Mouse (Mus musculus): ENCODE measurements around the gene Atxn1. TPM values are rescaled to one million over a fixed set of nuclear protein-coding genes. Genes with fewer than 3 reads are reported as not detected.

Atxn1 gene
- total RNA-seq, 1 experiment from 2014 or later: 19.8 TPM

DNA sequence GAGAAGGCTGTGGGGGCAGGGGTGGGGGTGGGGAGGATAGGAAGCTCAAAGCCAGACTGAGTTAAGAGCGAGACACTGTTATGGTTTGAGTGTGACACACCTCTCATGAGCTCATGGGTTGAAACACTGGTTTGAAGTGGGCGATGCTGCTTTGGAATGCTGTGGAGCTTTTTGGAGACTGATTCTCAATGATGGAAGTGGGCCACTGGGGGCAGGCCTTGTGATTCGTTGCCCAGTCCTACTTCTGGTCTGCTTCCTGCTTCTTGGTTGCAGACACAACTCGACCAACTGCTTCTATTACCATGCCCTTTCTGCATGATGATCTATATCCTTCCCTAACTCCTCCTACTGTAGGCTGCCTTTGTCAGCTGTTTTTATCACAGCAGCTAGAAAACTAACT is 216.1 kb downstream of the Atxn1 start:
- ATAC-seq (replicated peaks in 1 of 2; ENCODE audit: insufficient read depth in 1 of 2, low FRiP score in 2 of 2, low TSS enrichment in 1 of 2, low read depth in 1 of 2, poor library complexity in 2 of 2, severe bottlenecking in 2 of 2): no peak

GRCm38 (mm10) chr13:45745851-45746773 is 218.7 kb downstream of the Atxn1 start:
- no peak for ATAC-seq (replicated peaks in 1 of 2; ENCODE audit: insufficient read depth in 1 of 2, low FRiP score in 2 of 2, low TSS enrichment in 1 of 2, low read depth in 1 of 2, poor library complexity in 2 of 2, severe bottlenecking in 2 of 2)

GRCm38 (mm10) chr13:45744803-45745432 is 219.9 kb downstream of the Atxn1 start:
- no peak for ATAC-seq (replicated peaks in 1 of 2; ENCODE audit: insufficient read depth in 1 of 2, low FRiP score in 2 of 2, low TSS enrichment in 1 of 2, low read depth in 1 of 2, poor library complexity in 2 of 2, severe bottlenecking in 2 of 2)

GRCm38 (mm10) chr13:45743848-45744247 is 221.0 kb downstream of the Atxn1 start:
- ATAC-seq (replicated peaks in 1 of 2; ENCODE audit: insufficient read depth in 1 of 2, low FRiP score in 2 of 2, low TSS enrichment in 1 of 2, low read depth in 1 of 2, poor library complexity in 2 of 2, severe bottlenecking in 2 of 2): no peak

DNA sequence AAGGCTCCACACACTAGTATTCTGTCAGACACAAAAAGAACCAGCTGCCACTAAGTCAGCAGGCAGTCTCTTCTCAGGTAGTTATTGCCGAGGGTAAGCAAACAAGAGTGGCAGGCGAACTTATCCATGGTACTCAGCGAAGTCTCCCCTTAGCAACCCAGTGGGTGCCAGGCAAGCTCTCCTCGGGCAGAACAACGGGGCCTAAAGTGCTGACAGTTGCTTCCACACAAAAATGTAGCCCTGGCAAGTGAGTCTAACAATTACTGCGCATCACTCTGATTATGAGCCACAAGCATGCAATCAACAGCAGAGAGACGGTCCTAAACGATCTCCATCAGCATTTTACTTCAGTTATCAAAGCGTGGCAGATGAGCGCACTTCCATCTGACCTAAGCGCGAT is 224.4 kb downstream of the Atxn1 start:
- ATAC-seq (replicated peaks in 1 of 2; ENCODE audit: insufficient read depth in 1 of 2, low FRiP score in 2 of 2, low TSS enrichment in 1 of 2, low read depth in 1 of 2, poor library complexity in 2 of 2, severe bottlenecking in 2 of 2): no peak

- no peak for ATAC-seq (replicated peaks in 1 of 2; ENCODE audit: insufficient read depth in 1 of 2, low FRiP score in 2 of 2, low TSS enrichment in 1 of 2, low read depth in 1 of 2, poor library complexity in 2 of 2, severe bottlenecking in 2 of 2)
Observed at GRCm38 (mm10) chr13:45736241-45736640, 228.6 kb downstream of the Atxn1 start.

DNA sequence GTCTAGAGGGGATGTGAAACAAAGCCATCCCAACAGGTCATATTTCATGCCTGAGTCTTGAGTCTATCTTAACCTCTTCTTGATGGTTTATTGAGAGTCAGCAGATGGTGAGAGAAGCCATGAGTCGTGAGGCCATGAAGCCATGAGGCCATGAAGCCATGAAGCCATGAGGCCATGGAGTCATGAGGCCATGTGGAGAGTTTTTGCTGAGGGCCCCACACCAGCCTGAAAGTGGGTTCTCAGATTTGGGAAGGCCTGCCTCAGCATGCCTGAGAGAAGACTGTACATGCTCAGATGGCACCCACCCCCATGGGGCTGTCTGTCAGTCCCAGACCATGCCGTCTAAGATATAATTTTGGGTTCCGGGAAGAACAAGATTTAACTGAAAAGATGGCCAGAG is 229.0 kb downstream of the Atxn1 start:
- no peak for ATAC-seq (replicated peaks in 1 of 2; ENCODE audit: insufficient read depth in 1 of 2, low FRiP score in 2 of 2, low TSS enrichment in 1 of 2, low read depth in 1 of 2, poor library complexity in 2 of 2, severe bottlenecking in 2 of 2)

GRCm38 (mm10) chr13:45734531-45734930 is 230.3 kb downstream of the Atxn1 start:
- ATAC-seq (replicated peaks in 1 of 2; ENCODE audit: insufficient read depth in 1 of 2, low FRiP score in 2 of 2, low TSS enrichment in 1 of 2, low read depth in 1 of 2, poor library complexity in 2 of 2, severe bottlenecking in 2 of 2): no peak

- no peak for ATAC-seq (replicated peaks in 1 of 2; ENCODE audit: insufficient read depth in 1 of 2, low FRiP score in 2 of 2, low TSS enrichment in 1 of 2, low read depth in 1 of 2, poor library complexity in 2 of 2, severe bottlenecking in 2 of 2)
Observed at GRCm38 (mm10) chr13:45732590-45732989, 232.2 kb downstream of the Atxn1 start.

DNA sequence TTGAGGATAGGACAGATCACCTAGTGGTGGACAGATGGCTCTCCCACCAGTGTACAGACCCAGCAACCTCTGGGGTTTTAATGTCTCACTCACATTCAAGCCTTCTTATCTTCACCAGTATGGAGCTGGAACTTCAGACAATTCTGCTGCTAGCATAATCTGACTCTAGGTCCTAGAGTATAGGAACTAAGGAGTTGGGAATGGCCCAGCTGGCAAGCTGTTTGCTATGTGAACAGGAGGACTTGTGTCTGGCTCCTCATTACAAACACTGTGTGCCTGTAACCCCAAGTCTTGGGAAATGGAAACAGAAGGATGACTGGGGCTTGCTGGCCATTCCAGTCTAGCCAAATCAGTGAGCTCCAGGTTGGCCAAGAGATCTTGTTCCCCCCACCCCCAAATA is 237.9 kb downstream of the Atxn1 start:
- no peak for ATAC-seq (replicated peaks in 1 of 2; ENCODE audit: insufficient read depth in 1 of 2, low FRiP score in 2 of 2, low TSS enrichment in 1 of 2, low read depth in 1 of 2, poor library complexity in 2 of 2, severe bottlenecking in 2 of 2)

DNA sequence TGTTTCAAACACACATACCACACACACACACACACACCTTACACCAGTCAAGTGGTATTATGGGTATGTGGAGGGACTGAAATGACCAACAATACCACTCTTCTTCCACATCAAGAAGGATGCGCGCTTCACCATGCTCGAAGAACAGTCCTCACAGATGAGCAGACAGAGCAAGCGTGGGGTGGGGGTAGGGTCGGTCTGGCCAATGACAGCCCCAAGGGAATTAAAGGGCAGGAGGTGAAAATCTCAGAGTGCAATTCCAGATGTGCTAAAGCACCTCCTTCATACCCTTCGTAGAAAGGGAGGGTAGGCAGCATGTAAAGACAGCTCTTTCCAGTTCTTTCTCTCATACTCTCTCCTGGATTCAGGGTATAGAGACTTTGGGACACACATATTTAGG is 238.6 kb downstream of the Atxn1 start:
- ATAC-seq (replicated peaks in 1 of 2; ENCODE audit: insufficient read depth in 1 of 2, low FRiP score in 2 of 2, low TSS enrichment in 1 of 2, low read depth in 1 of 2, poor library complexity in 2 of 2, severe bottlenecking in 2 of 2): no peak

- no peak for ATAC-seq (replicated peaks in 1 of 2; ENCODE audit: insufficient read depth in 1 of 2, low FRiP score in 2 of 2, low TSS enrichment in 1 of 2, low read depth in 1 of 2, poor library complexity in 2 of 2, severe bottlenecking in 2 of 2)
Observed at GRCm38 (mm10) chr13:45724507-45725259, 240.1 kb downstream of the Atxn1 start.

DNA sequence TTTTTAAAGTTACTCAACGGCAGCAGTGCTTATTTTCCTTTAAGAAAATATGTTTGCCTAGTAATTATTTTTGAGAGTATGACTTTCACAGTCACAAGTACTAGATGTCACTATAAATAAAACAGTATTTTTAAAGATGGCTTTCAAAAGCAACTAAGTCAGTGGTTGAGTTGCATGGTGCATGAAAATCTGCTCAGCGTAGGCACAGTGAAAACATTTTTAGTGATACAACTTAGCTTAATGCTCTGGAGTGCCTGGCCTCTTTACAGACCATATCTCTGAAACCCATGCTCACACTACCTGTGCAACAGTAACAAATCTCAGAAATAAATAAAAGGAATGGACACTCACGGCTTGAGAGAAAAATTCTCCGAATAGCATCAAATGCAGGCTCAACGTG is 241.9 kb downstream of the Atxn1 start:
- no peak for ATAC-seq (replicated peaks in 1 of 2; ENCODE audit: insufficient read depth in 1 of 2, low FRiP score in 2 of 2, low TSS enrichment in 1 of 2, low read depth in 1 of 2, poor library complexity in 2 of 2, severe bottlenecking in 2 of 2)

GRCm38 (mm10) chr13:45721621-45722020 is 243.2 kb downstream of the Atxn1 start:
- ATAC-seq (replicated peaks in 1 of 2; ENCODE audit: insufficient read depth in 1 of 2, low FRiP score in 2 of 2, low TSS enrichment in 1 of 2, low read depth in 1 of 2, poor library complexity in 2 of 2, severe bottlenecking in 2 of 2): no peak

- no peak for ATAC-seq (replicated peaks in 1 of 2; ENCODE audit: insufficient read depth in 1 of 2, low FRiP score in 2 of 2, low TSS enrichment in 1 of 2, low read depth in 1 of 2, poor library complexity in 2 of 2, severe bottlenecking in 2 of 2)
Observed at GRCm38 (mm10) chr13:45718850-45719249, 246.0 kb downstream of the Atxn1 start.

- peak in 1 of 2 experiments; percentile 32; a peak in 1 of 4 replicates for ATAC-seq (replicated peaks in 1 of 2; ENCODE audit: insufficient read depth in 1 of 2, low FRiP score in 2 of 2, low TSS enrichment in 1 of 2, low read depth in 1 of 2, poor library complexity in 2 of 2, severe bottlenecking in 2 of 2)
Observed at GRCm38 (mm10) chr13:45715583-45716180, 249.1 kb downstream of the Atxn1 start.

DNA sequence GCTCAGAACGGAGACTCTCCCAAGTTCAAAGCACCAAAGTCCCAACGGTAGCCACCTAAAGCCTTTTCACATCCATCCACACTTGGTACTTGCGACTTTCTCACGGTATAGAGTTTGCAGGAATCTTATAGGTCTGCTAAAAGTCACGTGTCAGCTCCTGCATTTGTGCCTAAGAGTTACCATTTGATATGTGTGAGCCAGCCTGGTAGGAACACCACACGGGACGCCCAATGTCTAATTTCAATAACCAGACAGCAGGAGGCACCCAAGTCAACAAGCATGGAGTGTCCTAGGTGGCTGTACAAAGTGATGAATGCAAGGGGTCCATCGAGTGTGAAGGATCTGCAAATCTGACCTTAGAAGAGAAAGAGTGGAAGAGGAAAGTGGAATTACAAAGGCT is 254.8 kb downstream of the Atxn1 start:
- no peak for ATAC-seq (replicated peaks in 1 of 2; ENCODE audit: insufficient read depth in 1 of 2, low FRiP score in 2 of 2, low TSS enrichment in 1 of 2, low read depth in 1 of 2, poor library complexity in 2 of 2, severe bottlenecking in 2 of 2)

- no peak for ATAC-seq (replicated peaks in 1 of 2; ENCODE audit: insufficient read depth in 1 of 2, low FRiP score in 2 of 2, low TSS enrichment in 1 of 2, low read depth in 1 of 2, poor library complexity in 2 of 2, severe bottlenecking in 2 of 2)
Observed at GRCm38 (mm10) chr13:45709402-45709801, 255.4 kb downstream of the Atxn1 start.

Measured in hematopoietic stem cell, adult 5-6 weeks (primary cell).